Mouse (Mus musculus) brain, embryonic 14.5 days (tissue): ENCODE measurements around the gene Med12l.

Experiments
- CTCF ChIP-seq: fragments of 200-500 bp; IDR thresholded peaks from 2 replicates; pipeline ENCODE4 v1.5.1; 2012; ENCODE audit warnings: inconsistent platforms, mild to moderate bottlenecking, moderate library complexity, borderline replicate concordance; ENCODE audit not compliant: insufficient read depth, insufficient read length; ENCODE audit errors: extremely low read depth
- POLR2A ChIP-seq: fragments of 200-500 bp; IDR thresholded peaks from 2 replicates; pipeline ENCODE4 v1.6.1; 2012; ENCODE audit warnings: mild to moderate bottlenecking, inconsistent platforms, borderline replicate concordance; ENCODE audit not compliant: poor library complexity, insufficient read depth, insufficient read length, severe bottlenecking; ENCODE audit errors: extremely low read depth

DNA sequence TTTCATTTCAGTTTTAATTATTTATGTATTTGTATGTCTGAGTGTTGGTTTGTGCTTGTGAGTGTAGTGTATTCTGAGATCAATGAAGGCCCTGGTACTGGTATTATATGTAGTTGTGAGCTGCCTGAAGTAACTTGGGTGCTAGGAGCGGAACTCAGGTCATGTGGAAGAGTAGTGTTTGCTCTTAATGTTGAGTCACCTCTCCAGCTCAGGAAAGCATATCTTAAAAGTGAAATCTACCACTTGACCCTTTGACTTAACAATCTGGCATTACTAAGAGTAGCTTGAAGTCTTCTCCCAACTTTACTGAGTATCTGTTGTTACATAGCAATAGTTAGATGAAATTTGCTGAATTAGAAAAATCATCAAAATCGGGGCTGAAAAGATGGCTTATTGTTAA, 299.9 kb downstream of the Med12l start:
- no peak for TF ChIP-seq CTCF
- no peak for TF ChIP-seq POLR2A
